Comparison of ENCODE assay signal across 8 mouse cellular contexts in genomic region chr11:101246702-101247012, GRCm38 (mm10). TPM values are rescaled to one million over a fixed set of nuclear protein-coding genes. Genes with fewer than 3 reads are reported as not detected.
DNase-seq lines count a peak whose midpoint lies in the region; ATAC-seq and TF ChIP-seq lines count a peak whose summit lies in the region.

No protein-coding gene starts in this region.

- no peak for DNase-seq in cerebellum, adult 2 months
- DNase-seq in lung, postnatal 36 days: peak; percentile 36
- DNase-seq in adrenal gland, adult (ENCODE audit: inconsistent age in 2 of 2, low spot score in 1 of 2): no peak
- no peak for DNase-seq in layer of hippocampus, postnatal 14 days (ENCODE audit: low spot score in 2 of 2)

- H3K27me3 ChIP-seq in cerebellum, adult 2 months (ENCODE audit: control insufficient read depth, insufficient read depth, low read length): no peaks in the 10 kb centered on the region; the same call in 1 of the 2 replicates
- H3K27me3 ChIP-seq in E14TG2a.4 (ENCODE audit: insufficient read depth, low read length): peaks cover 47% of the 10 kb centered on the region
- peaks cover 30% of the 10 kb centered on the region for H3K27me3 ChIP-seq in heart, embryonic 16.5 days (ENCODE audit: control insufficient read depth, insufficient read depth, low read length)

- H3K27ac ChIP-seq in cerebellum, adult 2 months (ENCODE audit: insufficient read depth, low read length): no peak overlapping the region
- H3K27ac ChIP-seq in heart, embryonic 16.5 days (ENCODE audit: low read length): peak overlapping the region; percentile 79

- H3K4me2 ChIP-seq in heart, embryonic 16.5 days (ENCODE audit: low read depth, low read length): peak overlapping the region; percentile 90

- H3K36me3 ChIP-seq in E14TG2a.4 (ENCODE audit: insufficient read depth, low read length): no peaks in the 10 kb centered on the region
- H3K36me3 ChIP-seq in heart, embryonic 16.5 days (ENCODE audit: control insufficient read depth, insufficient read depth): no peaks in the 10 kb centered on the region

- TF ChIP-seq CTCF in cerebellum, adult 2 months (IDR thresholded peaks at IDR 0.05; ENCODE audit: borderline replicate concordance, insufficient read depth, low read depth, low read length): no peak
- TF ChIP-seq CTCF in E14TG2a.4 (conservative IDR thresholded peaks at IDR 0.05; ENCODE audit: low read length): no peak

- TF ChIP-seq POLR2A in cerebellum, adult 2 months (IDR thresholded peaks at IDR 0.05; ENCODE audit: borderline replicate concordance, insufficient read depth, low read length): no peak

- H3K4me1 ChIP-seq in cerebellum, adult 2 months (ENCODE audit: control insufficient read depth, insufficient read depth, low read length): no peaks in the 10 kb centered on the region
- H3K4me1 ChIP-seq in E14TG2a.4 (replicated peaks; ENCODE audit: low read depth, low read length): peaks cover 31% of the 10 kb centered on the region
- H3K4me1 ChIP-seq in heart, embryonic 16.5 days (ENCODE audit: control insufficient read depth, insufficient read depth, low read length): 0 out of 2 replicates have a peak, but pooled peaks cover 3% of the 10 kb centered on the region

- ATAC-seq in cerebellum, adult (ENCODE audit: insufficient number of reproducible peaks, low FRiP score, low TSS enrichment): no peak
- ATAC-seq in heart, embryonic 16.5 days (replicated peaks; ENCODE audit: extremely low read depth, insufficient read depth, low FRiP score): peak; percentile 11; the same call in 1 of the 2 replicates
- no peak for ATAC-seq in erythroid progenitor cell, adult 5-6 weeks (replicated peaks; ENCODE audit: low FRiP score, poor library complexity, severe bottlenecking)

- H3K9ac ChIP-seq in heart, embryonic 16.5 days (ENCODE audit: low read length): peak overlapping the region; percentile 84

- H3K4me3 ChIP-seq in cerebellum, adult 2 months (replicated peaks; ENCODE audit: insufficient read depth, low read depth, low read length): peak overlapping the region; percentile 9
- peak overlapping the region; percentile 83 for H3K4me3 ChIP-seq in E14TG2a.4 (replicated peaks; ENCODE audit: low read length)
- H3K4me3 ChIP-seq in heart, embryonic 16.5 days (ENCODE audit: low read length): peak overlapping the region; percentile 68

- no peaks in the 10 kb centered on the region for H3K9me3 ChIP-seq in E14TG2a.4 (ENCODE audit: low read length)
- no peaks in the 10 kb centered on the region for H3K9me3 ChIP-seq in heart, embryonic 16.5 days (replicated peaks; ENCODE audit: control insufficient read depth, low read length)

- WGBS in cerebellum, adult 2 months: 23% methylated on average over 7 of the region's 7 CpGs
- WGBS in heart, embryonic 16.5 days: 8% methylated on average over 7 of the region's 7 CpGs

RNA-seq across cellular contexts. Expression of gene Ramp2, which starts 0.8 kb away (rescaled TPM):
- 50.3 and 52.7 TPM in 2 replicates for polyA plus RNA-seq in cerebellum, adult 2 months (2012; rRNA removed)
- polyA plus RNA-seq in heart, embryonic 16.5 days (2015; fragmentation: Nextera tagmentation; extraction: Ambion mirVana): 203 and 204 TPM in 2 replicates
- total RNA-seq in erythroid progenitor cell, adult 5-6 weeks (2015; ENCODE audit: low replicate concordance): not detected in 2 replicates
- total RNA-seq in erythroid progenitor cell, adult 5-6 weeks (2017; ENCODE audit: low replicate concordance): not detected in 2 replicates
- total RNA-seq in layer of hippocampus, postnatal 14 days (2021): 10 to 100 TPM; 74.0 to 75.7 TPM

RNA-seq across cellular contexts. Expression of gene Vps25, which starts 6.8 kb away (rescaled TPM):
- 66.8 and 67.0 TPM in 2 replicates for polyA plus RNA-seq in cerebellum, adult 2 months (2012; rRNA removed)
- polyA plus RNA-seq in heart, embryonic 16.5 days (2015; fragmentation: Nextera tagmentation; extraction: Ambion mirVana): 105 and 107 TPM in 2 replicates
- 133 and 142 TPM in 2 replicates for total RNA-seq in erythroid progenitor cell, adult 5-6 weeks (2015; ENCODE audit: low replicate concordance)
- 27.3 and 31.7 TPM in 2 replicates for total RNA-seq in erythroid progenitor cell, adult 5-6 weeks (2017; ENCODE audit: low replicate concordance)
- total RNA-seq in layer of hippocampus, postnatal 14 days (2021): 10 to 100 TPM; 72.3 to 80.9 TPM

RNA-seq across cellular contexts. Expression of gene Wnk4, which starts 13.7 kb away (rescaled TPM):
- 2.6 and 3.1 TPM in 2 replicates for polyA plus RNA-seq in cerebellum, adult 2 months (2012; rRNA removed)
- polyA plus RNA-seq in heart, embryonic 16.5 days (2015; fragmentation: Nextera tagmentation; extraction: Ambion mirVana): 6.8 and 7.3 TPM in 2 replicates
- total RNA-seq in erythroid progenitor cell, adult 5-6 weeks (2015; ENCODE audit: low replicate concordance): 0.72 and 5.9 TPM in 2 replicates
- total RNA-seq in erythroid progenitor cell, adult 5-6 weeks (2017; ENCODE audit: low replicate concordance): 2.8 and 3.1 TPM in 2 replicates
- 1 to 10 TPM; 6.9 to 9.4 TPM for total RNA-seq in layer of hippocampus, postnatal 14 days (2021)

RNA-seq across cellular contexts. Expression of gene Ezh1, which starts 20.4 kb away (rescaled TPM):
- 64.4 and 70.7 TPM in 2 replicates for polyA plus RNA-seq in cerebellum, adult 2 months (2012; rRNA removed)
- 14.7 and 17.1 TPM in 2 replicates for polyA plus RNA-seq in heart, embryonic 16.5 days (2015; fragmentation: Nextera tagmentation; extraction: Ambion mirVana)
- total RNA-seq in erythroid progenitor cell, adult 5-6 weeks (2015; ENCODE audit: low replicate concordance): 32.3 and 58.4 TPM in 2 replicates
- 43.8 and 53.9 TPM in 2 replicates for total RNA-seq in erythroid progenitor cell, adult 5-6 weeks (2017; ENCODE audit: low replicate concordance)
- 10 to 100 TPM; 38.2 to 40.0 TPM for total RNA-seq in layer of hippocampus, postnatal 14 days (2021)

RNA-seq across cellular contexts. Expression of gene Cntd1, which starts 32.2 kb away (rescaled TPM):
- 0.65 TPM in 2 replicates for polyA plus RNA-seq in cerebellum, adult 2 months (2012; rRNA removed)
- polyA plus RNA-seq in heart, embryonic 16.5 days (2015; fragmentation: Nextera tagmentation; extraction: Ambion mirVana): 0.87 and 0.91 TPM in 2 replicates
- 5.8 and 10.1 TPM in 2 replicates for total RNA-seq in erythroid progenitor cell, adult 5-6 weeks (2015; ENCODE audit: low replicate concordance)
- total RNA-seq in erythroid progenitor cell, adult 5-6 weeks (2017; ENCODE audit: low replicate concordance): 11.1 and 11.6 TPM in 2 replicates
- total RNA-seq in layer of hippocampus, postnatal 14 days (2021): under 1 TPM; 0.33 to 0.46 TPM

Comparison
In these comparisons a context has a peak if more than half of its experiments do, and no peak if none do; other contexts are left out.
1. H3K4me3 ChIP-seq: peak in every context shown above with its lines; median percentile 83 in E14TG2a.4; 68 in heart, embryonic 16.5 days; 9 in cerebellum, adult 2 months.
2. RNA of gene Ramp2, which starts 0.8 kb away (total RNA-seq): 74.0 to 75.7 TPM in layer of hippocampus, postnatal 14 days; not detected in erythroid progenitor cell, adult 5-6 weeks; every median in the first group is over 10 times any median in the second.